Mouse (Mus musculus) ES-Bruce4 (cell line): ENCODE data around the gene Olfr599. TPM values are rescaled to one million over a fixed set of nuclear protein-coding genes. Genes with fewer than 3 reads are reported as not detected.

Experiments used
- H3K27ac ChIP-seq: 2 replicates; pipeline ENCODE4 v1.5.1; 2012; ENCODE audit warnings: low read length, inconsistent platforms; ENCODE audit not compliant: insufficient read depth
- H3K27me3 ChIP-seq: 2 replicates; pipeline ENCODE4 v1.6.1; 2012; ENCODE audit warnings: mild to moderate bottlenecking, low read length, inconsistent platforms; ENCODE audit not compliant: control insufficient read depth, poor library complexity, insufficient read depth, severe bottlenecking
- H3K36me3 ChIP-seq: 2 replicates; pipeline ENCODE4 v1.6.1; 2012; ENCODE audit warnings: inconsistent platforms, mild to moderate bottlenecking, low read length, moderate library complexity; ENCODE audit not compliant: control insufficient read depth, poor library complexity, insufficient read depth, severe bottlenecking
- H3K4me1 ChIP-seq: one replicate; pipeline ENCODE4 v1.8.1; 2011; ENCODE audit warnings: low read length; ENCODE audit not compliant: control insufficient read depth, insufficient read depth
- H3K4me3 ChIP-seq: 2 replicates; pipeline ENCODE4 v1.5.1; 2011; ENCODE audit warnings: low read depth, mild to moderate bottlenecking, low read length
- H3K9ac ChIP-seq: 2 replicates; pipeline ENCODE4 v1.6.1; 2012; ENCODE audit warnings: low read depth, mild to moderate bottlenecking, inconsistent platforms; ENCODE audit not compliant: poor library complexity, severe bottlenecking
- H3K9me3 ChIP-seq: replicated peaks from 2 replicates; pipeline ENCODE4 v1.6.1; 2012; ENCODE audit warnings: mild to moderate bottlenecking, low read length, inconsistent platforms; ENCODE audit not compliant: control insufficient read depth, poor library complexity, insufficient read depth, severe bottlenecking
- CTCF ChIP-seq: IDR thresholded peaks from one replicate; pipeline ENCODE4 v1.8.1; 2011; ENCODE audit warnings: low read depth, low read length
- EP300 ChIP-seq: IDR thresholded peaks from 2 replicates; pipeline ENCODE4 v1.6.1; 2011; ENCODE audit warnings: low read depth, low read length; ENCODE audit not compliant: insufficient read depth
- POLR2A ChIP-seq: IDR thresholded peaks from one replicate; pipeline ENCODE4 v1.8.1; 2011; ENCODE audit warnings: low read length; ENCODE audit not compliant: insufficient read depth
- polyA plus RNA-seq: library from polyadenylated mRNA; stranded (reverse); fragments of >200 nt; gene quantifications from 2 replicates; pipeline ENCODE4 v1.2.4, GENCODE M21; 2011; ENCODE audit warnings: low read depth; ENCODE audit not compliant: missing spikeins, insufficient read depth, insufficient read length

Olfr599 gene
- polyA plus RNA-seq, 1 experiment, result not detected

DNA sequence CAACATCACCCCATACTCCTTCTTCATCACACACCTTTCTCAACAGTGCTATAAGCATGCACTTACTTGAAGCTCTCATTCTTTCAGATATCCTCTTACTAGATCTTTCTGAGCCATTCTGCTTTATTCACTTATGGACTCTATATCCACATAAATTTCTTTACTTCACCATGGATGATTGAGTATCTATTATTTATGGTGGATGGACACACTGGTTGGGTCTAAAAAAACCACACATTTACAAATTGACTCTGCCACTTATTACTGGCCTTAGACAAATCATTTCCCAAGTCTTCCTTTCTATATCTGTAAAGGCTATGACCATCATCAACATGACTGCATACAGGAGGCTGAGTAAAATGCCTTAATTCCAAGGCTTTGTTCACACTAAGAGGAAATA, 50.4 kb downstream of the Olfr599 start, which contains the start of gene Olfr603:
Olfr603 (minus strand) TSS at position 101 of the 400 bp plus-strand sequence.
- no peaks in the 10 kb centered on the region for H3K36me3 ChIP-seq
- no peaks in the 10 kb centered on the region for H3K9me3 ChIP-seq
- no peak within 1 kb of the TSS for H3K27ac ChIP-seq
- TF ChIP-seq POLR2A (no peak), EP300 (no peak), CTCF (no peak)
- H3K4me1 ChIP-seq, result no peaks in the 10 kb centered on the region
- no peak within 1 kb of the TSS for H3K4me3 ChIP-seq
- no peak within 1 kb of the TSS for H3K9ac ChIP-seq
- no peaks in the 10 kb centered on the region for H3K27me3 ChIP-seq

Other genes with a start within 250 kb of the Olfr599 start
- gene Olfr585, start 238.2 kb upstream of the Olfr599 start, polyA plus RNA-seq, result not detected in 2 replicates
- not detected in 2 replicates for gene Olfr586, start 210.3 kb upstream of the Olfr599 start, polyA plus RNA-seq
- not detected in 2 replicates for gene Olfr588-ps1, start 195.0 kb upstream of the Olfr599 start, polyA plus RNA-seq
- gene Olfr589, start 179.6 kb upstream of the Olfr599 start, polyA plus RNA-seq, result not detected in 2 replicates
- not detected in 2 replicates for gene Olfr591, start 157.6 kb upstream of the Olfr599 start, polyA plus RNA-seq
- not detected in 2 replicates for gene Olfr592, start 151.1 kb upstream of the Olfr599 start, polyA plus RNA-seq
- gene Olfr593, start 124.1 kb upstream of the Olfr599 start, polyA plus RNA-seq, result not detected in 2 replicates
- gene Olfr594, start 118.9 kb upstream of the Olfr599 start, polyA plus RNA-seq, result not detected in 2 replicates
- gene Usp17ld, start 83.4 kb upstream of the Olfr599 start, polyA plus RNA-seq, result not detected in 2 replicates
- not detected in 2 replicates for gene Olfr596, start 30.3 kb upstream of the Olfr599 start, polyA plus RNA-seq
- not detected in 2 replicates for gene Olfr597, start 19.6 kb upstream of the Olfr599 start, polyA plus RNA-seq
- gene Olfr598, start 12.3 kb upstream of the Olfr599 start, polyA plus RNA-seq, result not detected in 2 replicates
- gene Olfr600, start 13.8 kb downstream of the Olfr599 start, polyA plus RNA-seq, result not detected in 2 replicates
- not detected in 2 replicates for gene Olfr601, start 26.7 kb downstream of the Olfr599 start, polyA plus RNA-seq
- not detected in 2 replicates for gene Olfr603, start 50.3 kb downstream of the Olfr599 start, polyA plus RNA-seq
- gene Usp17lc, start 79.2 kb downstream of the Olfr599 start, polyA plus RNA-seq, result not detected in 2 replicates
- not detected in 2 replicates for gene Olfr605, start 109.5 kb downstream of the Olfr599 start, polyA plus RNA-seq
- gene Olfr606, start 113.1 kb downstream of the Olfr599 start, polyA plus RNA-seq, result not detected in 2 replicates
- 0.13 TPM in 1 of 2 replicates, not detected in the other for gene Olfr607, start 128.2 kb downstream of the Olfr599 start, polyA plus RNA-seq
- gene Olfr608, start 134.0 kb downstream of the Olfr599 start, polyA plus RNA-seq, result not detected in 2 replicates
- gene Olfr609, start 162.1 kb downstream of the Olfr599 start, polyA plus RNA-seq, result not detected in 2 replicates
- gene Olfr610, start 176.2 kb downstream of the Olfr599 start, polyA plus RNA-seq, result not detected in 2 replicates
- gene Olfr611, start 184.9 kb downstream of the Olfr599 start, polyA plus RNA-seq, result not detected in 2 replicates
- not detected in 2 replicates for gene Olfr612, start 206.8 kb downstream of the Olfr599 start, polyA plus RNA-seq
- not detected in 2 replicates for gene Olfr613, start 212.2 kb downstream of the Olfr599 start, polyA plus RNA-seq
- not detected in 2 replicates for gene Olfr615, start 220.2 kb downstream of the Olfr599 start, polyA plus RNA-seq
- not detected in 2 replicates for gene Olfr616, start 233.2 kb downstream of the Olfr599 start, polyA plus RNA-seq
- gene Olfr617, start 237.1 kb downstream of the Olfr599 start, polyA plus RNA-seq, result not detected in 2 replicates